Mouse (Mus musculus): ENCODE results near the gene Fam53b.
A peak's percentile ranks its signal among the peaks of the same experiment; 100 is the strongest.
"Not testable (repeated sequence)": the region's sequence is repeated elsewhere in the genome, so short reads cannot be mapped to it uniquely, and the experiment has no call there.

Gene Fam53b

GRCm38 (mm10) chr7:132681831-132682230 is 131.9 kb downstream of the Fam53b start:
- no peak for DNase-seq (ENCODE audit: inconsistent ontology term)

DNA sequence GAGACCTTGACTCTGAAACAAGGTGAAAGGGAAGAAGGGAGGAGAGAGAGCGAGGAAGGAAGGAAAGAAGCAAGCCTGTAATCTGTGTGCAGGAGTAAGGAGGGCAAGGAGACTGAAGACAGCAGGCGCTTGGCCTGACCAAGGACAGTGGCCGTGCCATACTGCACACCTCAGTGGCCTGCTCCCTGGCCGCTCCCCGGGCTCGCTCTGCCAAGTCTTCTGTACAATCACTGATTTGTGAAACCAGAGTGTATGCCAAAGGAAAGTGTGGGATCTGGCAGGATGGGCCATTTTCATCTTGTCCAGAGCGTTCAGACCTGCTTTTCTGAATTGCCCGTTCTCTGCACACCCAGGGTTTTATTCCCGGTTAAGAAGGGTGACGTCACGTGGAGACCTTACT is 132.4 kb downstream of the Fam53b start:
- DNase-seq (ENCODE audit: inconsistent ontology term), result peak; percentile 56

GRCm38 (mm10) chr7:132679549-132679948 is 134.1 kb downstream of the Fam53b start:
- DNase-seq (ENCODE audit: inconsistent ontology term), result no peak

- DNase-seq (ENCODE audit: inconsistent ontology term), result no peak
Observed at GRCm38 (mm10) chr7:132679117-132679516, 134.6 kb downstream of the Fam53b start.

DNA sequence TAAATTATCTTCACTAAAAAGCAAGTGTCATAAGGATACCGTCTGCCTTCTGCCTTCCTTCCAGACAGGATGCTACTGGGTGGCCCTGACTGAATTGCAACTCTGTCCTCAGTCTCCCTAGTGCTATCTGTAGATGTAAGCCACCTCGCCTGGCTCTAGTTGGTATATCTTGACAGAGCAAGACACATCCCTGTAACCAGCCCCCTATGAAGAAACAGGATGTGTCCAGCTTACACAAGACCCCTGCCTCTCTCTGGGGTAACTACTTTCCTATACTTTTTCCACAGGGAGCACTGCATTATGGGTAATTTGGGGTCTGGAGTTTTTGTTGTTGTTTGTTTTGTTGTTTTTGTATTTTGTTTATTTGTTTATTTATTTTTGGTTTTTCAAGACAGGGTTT is 137.8 kb downstream of the Fam53b start:
- DNase-seq (ENCODE audit: inconsistent ontology term), result no peak

DNA sequence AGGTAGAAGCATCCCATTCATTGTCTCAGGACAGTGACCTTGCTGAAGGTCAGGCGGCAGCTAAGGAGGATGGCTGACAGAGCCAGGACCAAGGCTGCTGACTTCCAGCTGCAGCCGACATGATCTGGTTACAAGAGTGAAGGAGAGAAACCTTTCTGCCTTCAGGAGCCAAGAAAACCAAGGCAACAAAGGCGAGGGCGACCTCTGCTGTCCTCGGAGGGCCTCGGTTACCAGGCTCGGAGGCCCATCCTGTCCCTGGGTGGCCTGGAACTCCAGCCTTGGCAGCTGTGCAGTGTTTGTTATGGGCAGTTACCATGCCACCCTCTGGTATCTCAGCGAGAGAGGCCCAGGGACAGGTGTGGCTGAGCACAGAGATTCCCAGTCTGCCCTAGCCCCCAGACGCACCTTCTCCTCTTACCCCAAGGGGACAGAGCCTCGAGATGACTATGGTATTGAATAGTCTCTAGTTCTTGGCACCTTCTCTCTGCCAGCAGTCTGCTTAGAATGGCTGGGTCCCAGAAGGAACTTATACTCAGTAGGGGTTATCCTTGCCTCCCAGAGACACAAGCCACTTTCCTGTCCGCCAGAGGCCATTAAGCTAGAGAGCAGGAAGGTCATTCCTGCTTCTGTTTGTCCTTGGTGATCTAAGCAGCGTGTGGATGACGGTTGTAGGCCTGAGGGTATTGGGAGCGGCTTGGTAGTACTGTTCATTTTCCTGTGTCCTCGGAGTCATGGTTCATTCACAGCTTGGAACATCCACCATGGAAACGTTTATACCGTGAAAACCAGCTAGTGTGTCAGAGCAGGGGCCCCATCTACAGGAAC is 139.5 kb downstream of the Fam53b start:
- no peak for DNase-seq (ENCODE audit: inconsistent ontology term)

DNA sequence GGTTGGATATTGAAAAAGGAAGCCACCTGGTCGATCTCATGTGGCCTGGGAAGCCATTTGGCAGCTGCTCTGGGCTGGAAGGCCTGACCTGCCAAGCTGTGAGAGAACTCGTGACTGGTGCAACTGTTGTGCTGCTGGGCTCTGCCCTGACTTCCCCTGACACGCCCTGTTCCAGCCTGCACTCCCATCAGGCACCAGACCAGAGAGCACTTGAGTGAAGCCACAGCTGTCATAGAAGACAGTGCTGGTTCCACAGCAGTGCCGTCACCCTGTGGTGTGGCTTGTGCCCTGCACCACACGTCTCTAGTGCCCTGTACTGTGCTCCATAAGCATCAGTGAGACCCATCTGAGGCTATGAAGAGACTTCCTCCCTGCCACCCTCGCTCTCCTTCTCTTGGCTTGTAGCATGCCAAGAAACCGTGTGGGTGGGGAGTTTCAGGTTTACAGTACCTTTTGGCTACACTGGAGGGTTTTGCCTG is 141.2 kb downstream of the Fam53b start:
- DNase-seq (ENCODE audit: inconsistent ontology term), result no peak

DNA sequence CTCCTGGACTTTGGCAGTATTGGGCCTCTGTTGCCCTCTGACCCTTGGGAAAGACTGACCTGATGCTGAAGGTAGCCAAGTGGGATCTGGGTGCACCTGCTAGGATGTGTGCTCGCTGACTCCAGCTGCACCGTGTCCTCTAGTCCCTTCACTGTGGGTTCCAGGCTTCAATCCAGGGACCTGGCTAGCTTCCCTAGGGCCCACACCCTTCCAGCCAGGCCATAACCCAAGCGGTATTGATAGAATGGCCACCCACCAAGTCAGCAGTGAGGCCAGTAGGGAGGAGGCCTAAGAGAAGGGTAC is 142.9 kb downstream of the Fam53b start:
- no peak for DNase-seq (ENCODE audit: inconsistent ontology term)

DNA sequence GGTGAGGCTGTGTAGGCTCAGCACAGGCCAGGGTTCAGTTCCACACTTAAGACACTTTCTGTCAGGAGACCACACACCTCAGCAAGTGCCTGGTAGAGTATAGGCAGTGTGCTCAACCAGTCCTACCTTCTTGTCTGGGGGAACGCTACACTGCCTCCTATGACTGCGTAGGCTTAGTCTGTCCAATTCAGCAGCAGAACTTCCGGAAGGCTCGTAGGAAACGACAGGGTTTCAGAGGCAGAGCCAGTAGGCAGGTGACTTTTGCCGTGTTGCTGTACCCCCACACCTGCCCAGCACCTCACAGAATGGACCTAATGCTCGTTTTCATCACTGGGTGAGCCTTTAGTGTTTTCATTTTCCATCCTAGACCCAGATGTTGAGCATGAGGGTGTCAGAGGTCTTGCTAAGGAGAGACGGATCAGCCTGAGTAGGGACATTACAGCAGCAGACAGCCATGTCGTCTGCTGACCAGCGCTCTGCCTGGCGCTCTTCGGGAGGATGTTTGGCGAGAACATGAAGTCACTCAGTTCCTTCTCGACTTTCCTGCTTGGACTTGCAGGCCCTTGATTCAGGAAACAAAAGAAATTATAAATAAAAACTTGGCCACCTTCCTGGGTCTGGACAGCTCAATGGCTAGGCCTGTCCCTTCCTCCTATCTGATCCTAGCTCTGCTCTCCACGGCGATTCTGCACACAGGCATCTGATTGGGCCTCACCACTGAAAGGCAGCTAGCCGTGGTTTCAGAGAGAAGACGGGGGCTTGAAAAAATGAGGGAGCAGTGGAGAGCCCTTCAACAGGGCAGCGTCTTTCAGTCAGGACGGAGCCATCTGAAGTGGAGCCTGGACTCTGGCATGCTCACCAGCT is 143.5 kb downstream of the Fam53b start:
- no peak for DNase-seq (ENCODE audit: inconsistent ontology term)

DNA sequence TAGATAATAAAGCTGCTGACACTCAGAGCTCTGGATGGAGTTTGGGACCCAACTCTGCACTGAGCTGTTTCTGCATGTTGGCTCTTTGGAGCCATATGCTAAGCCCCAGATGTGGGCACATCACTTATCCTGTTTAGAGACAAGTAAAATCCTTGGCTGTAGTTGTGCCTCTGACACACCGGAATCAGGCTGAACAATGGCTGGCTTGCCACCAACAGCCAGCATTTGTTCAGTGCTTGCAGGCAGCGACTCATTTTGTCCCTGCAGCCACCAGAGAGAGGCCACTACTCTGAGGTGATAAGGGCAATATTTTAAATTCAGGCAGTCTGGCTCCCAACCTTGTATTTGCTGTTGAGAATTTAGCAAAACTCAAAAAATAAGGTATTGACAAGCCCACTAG is 145.1 kb downstream of the Fam53b start:
- no peak for DNase-seq (ENCODE audit: inconsistent ontology term)

- no peak for DNase-seq (ENCODE audit: inconsistent ontology term)
Observed at GRCm38 (mm10) chr7:132666516-132666915, 147.2 kb downstream of the Fam53b start.

DNA sequence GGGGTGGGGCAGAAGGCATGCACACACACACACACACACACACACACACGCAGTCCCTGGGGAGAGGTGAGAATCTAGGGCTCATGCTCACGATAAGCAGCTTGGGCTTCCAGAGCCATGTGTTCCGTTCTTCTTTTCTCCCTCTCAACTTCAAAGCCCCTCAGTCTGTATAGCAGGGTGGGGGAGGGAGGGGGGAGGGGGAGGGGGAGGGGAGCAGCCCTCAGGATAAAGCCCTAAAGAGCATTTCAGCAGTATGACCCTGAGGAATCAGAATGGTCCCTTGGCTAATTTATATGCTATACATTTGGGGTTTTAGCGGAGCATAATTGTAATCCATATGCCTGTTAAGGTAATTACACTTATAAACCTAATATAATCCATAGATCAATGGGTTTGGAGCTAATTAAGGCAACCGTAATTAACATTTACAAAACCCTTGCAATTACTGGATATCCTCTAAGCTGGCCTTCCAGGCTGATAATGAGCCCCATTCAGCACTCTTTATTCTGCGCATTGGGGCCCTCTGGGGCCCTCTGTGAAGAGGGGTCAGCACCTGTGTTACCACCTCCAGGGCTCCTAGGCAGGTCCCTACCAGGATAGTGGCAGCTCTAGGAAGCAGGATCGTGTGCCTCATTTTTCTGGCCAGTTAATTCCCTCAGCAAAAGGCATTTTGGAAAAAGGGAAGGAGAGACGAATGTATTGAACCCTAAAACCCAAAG is 147.9 kb downstream of the Fam53b start:
- DNase-seq (ENCODE audit: inconsistent ontology term), result no peak

- no peak for DNase-seq (ENCODE audit: inconsistent ontology term)
Observed at GRCm38 (mm10) chr7:132664815-132665214, 148.9 kb downstream of the Fam53b start.

- DNase-seq (ENCODE audit: inconsistent ontology term), result not testable (repeated sequence)
Observed at GRCm38 (mm10) chr7:132662831-132663230, 150.9 kb downstream of the Fam53b start.
